Mouse (Mus musculus): ENCODE measurements at regions not wholly inside any gene's neighbourhood (a gene's known extent, or its start where the extent isn't known, plus 50 kb on each side); places are given as distances from the start of the nearest gene placed in this dataset.

DNA sequence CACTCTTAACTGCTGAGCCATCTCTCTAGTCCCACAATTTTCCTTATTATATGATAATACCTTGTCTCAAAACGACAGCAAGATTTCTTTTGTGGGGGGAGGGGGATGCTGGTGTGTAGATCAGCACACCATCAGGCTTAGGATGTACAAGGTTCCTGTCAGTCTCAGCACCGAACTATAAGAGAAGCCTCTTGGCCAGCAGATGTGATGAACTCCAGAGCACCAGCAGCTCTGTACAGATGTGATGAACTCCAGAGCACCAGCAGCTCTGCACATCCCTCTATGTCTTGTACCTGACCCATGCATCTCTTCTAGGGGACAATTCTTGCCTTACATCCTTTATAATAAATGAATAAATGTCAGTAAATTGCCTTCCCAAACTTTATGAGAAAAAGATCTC lies 1163.7 kb downstream of the 4930447A16Rik start:
- H3K9ac ChIP-seq (replicated peaks) = no peak overlapping the region
- no peak overlapping the region for H3K27ac ChIP-seq (replicated peaks)
- no peak overlapping the region for H3K4me2 ChIP-seq
- no peaks in the 10 kb centered on the region for H3K9me3 ChIP-seq (replicated peaks)
- ATAC-seq (ENCODE audit: low FRiP score) = no peak
- no peak overlapping the region for H3K4me3 ChIP-seq (replicated peaks)
- WGBS = 79% methylated on average over 2 of the region's 2 CpGs
- no peaks in the 10 kb centered on the region for H3K4me1 ChIP-seq
- H3K27me3 ChIP-seq (replicated peaks) = no peaks in the 10 kb centered on the region
- H3K36me3 ChIP-seq = no peaks in the 10 kb centered on the region

- no peak overlapping the region for H3K27ac ChIP-seq (replicated peaks)
- no peak for ATAC-seq (ENCODE audit: low FRiP score)
- no peak overlapping the region for H3K4me2 ChIP-seq
- H3K4me1 ChIP-seq = no peaks in the 10 kb centered on the region
- H3K9ac ChIP-seq (replicated peaks) = no peak overlapping the region
- WGBS = 93% methylated on average over 5 of the region's 5 CpGs
- no peaks in the 10 kb centered on the region for H3K27me3 ChIP-seq (replicated peaks)
- H3K4me3 ChIP-seq (replicated peaks) = no peak overlapping the region
- H3K9me3 ChIP-seq (replicated peaks) = no peaks in the 10 kb centered on the region
- H3K36me3 ChIP-seq = no peaks in the 10 kb centered on the region
Measured at GRCm38 (mm10) chr15:38589675-38590074, 1164.3 kb downstream of the 4930447A16Rik start.

DNA sequence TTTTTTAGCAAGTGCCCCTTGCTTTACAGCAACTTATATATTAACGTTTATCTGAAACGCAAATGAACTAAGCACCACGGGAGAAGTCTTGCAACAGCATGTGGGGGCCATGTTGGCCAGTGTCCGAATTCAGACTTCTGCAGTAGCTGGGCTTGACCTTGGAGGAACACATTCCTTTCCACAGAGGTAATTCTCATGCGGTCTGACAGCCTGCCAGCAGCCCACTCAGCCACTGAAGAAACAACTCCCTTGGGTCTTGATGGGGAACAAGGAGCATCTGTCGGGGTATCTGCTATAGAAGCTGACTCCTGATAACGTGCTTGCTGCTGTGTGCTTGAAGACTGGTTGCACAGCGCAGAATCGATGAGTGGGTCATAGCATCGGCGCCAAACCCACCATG lies 1168.7 kb downstream of the 4930447A16Rik start:
- H3K36me3 ChIP-seq = no peaks in the 10 kb centered on the region

DNA sequence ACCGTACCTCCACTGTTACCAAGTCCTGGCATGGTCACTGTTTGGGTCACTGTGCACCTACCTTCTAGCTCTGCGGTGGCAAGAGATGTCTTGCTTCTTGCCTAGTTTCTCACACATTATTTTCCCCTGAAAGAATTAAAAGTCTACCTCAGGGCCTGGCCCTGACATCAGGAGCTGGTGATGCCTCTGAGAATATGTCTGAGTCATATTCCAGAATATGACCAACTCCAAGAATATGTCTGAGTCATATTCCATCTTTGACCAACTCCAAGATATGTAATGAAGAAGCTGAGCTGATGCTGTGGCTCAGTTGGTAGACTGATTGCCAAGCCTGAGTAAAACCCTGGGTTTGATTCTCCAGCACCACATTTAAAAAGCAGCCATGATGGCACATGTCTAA lies 1169.4 kb downstream of the 4930447A16Rik start:
- Histone ChIP-seq H3K27ac (replicated peaks) (no peak overlapping the region), H3K4me3 (replicated peaks) (no peak overlapping the region), H3K36me3 (no peaks in the 10 kb centered on the region), H3K27me3 (replicated peaks) (no peaks in the 10 kb centered on the region), H3K9me3 (replicated peaks) (no peaks in the 10 kb centered on the region), H3K4me1 (no peaks in the 10 kb centered on the region), H3K9ac (replicated peaks) (no peak overlapping the region), H3K4me2 (no peak overlapping the region)
- 95% methylated on average over 2 of the region's 2 CpGs for WGBS
- ATAC-seq (ENCODE audit: low FRiP score) = no peak

More for the DNA sequence above, 1168.7 kb downstream of the 4930447A16Rik start:
- no peak for ATAC-seq (ENCODE audit: low FRiP score)
- no peaks in the 10 kb centered on the region for H3K27me3 ChIP-seq (replicated peaks)
- no peak overlapping the region for H3K4me2 ChIP-seq
- H3K4me3 ChIP-seq (replicated peaks) = no peak overlapping the region
- H3K27ac ChIP-seq (replicated peaks) = no peak overlapping the region
- no peak overlapping the region for H3K9ac ChIP-seq (replicated peaks)
- H3K4me1 ChIP-seq = no peaks in the 10 kb centered on the region
- H3K9me3 ChIP-seq (replicated peaks) = no peaks in the 10 kb centered on the region
- WGBS = 80% methylated on average over 11 of the region's 11 CpGs

GRCm38 (mm10) chr15:38595820-38596219 lies 1170.5 kb downstream of the 4930447A16Rik start:
- no peak overlapping the region for H3K4me3 ChIP-seq (replicated peaks)
- no peaks in the 10 kb centered on the region for H3K27me3 ChIP-seq (replicated peaks)
- no peaks in the 10 kb centered on the region for H3K4me1 ChIP-seq
- H3K4me2 ChIP-seq = no peak overlapping the region
- ATAC-seq (ENCODE audit: low FRiP score) = no peak
- 64% methylated on average over 4 of the region's 4 CpGs for WGBS
- no peaks in the 10 kb centered on the region for H3K36me3 ChIP-seq
- no peaks in the 10 kb centered on the region for H3K9me3 ChIP-seq (replicated peaks)
- H3K9ac ChIP-seq (replicated peaks) = no peak overlapping the region
- no peak overlapping the region for H3K27ac ChIP-seq (replicated peaks)

- no peak for ATAC-seq (ENCODE audit: low FRiP score)
- 97% methylated on average over 3 of the region's 3 CpGs for WGBS
Measured at GRCm38 (mm10) chr15:38597458-38597857, 1172.1 kb downstream of the 4930447A16Rik start.

DNA sequence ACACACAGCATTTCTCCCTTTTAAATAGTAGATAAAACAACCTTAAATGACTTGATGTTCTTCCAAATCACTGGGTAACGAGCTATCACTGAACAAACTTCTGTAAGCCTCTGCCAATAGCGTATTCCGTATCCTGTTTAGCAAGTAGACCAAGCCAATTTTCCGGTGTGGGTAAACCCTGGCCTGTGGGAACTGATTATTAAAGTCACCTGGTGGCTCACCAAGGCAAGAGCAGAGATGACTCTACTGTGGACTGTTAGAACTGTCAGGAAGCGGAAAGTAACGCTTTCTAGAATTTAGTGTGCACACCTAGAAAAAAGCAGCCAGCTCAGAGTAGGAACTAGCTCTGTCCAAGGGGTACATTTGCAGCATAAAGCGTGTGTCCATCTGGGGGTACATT lies 1176.1 kb downstream of the 4930447A16Rik start:
- H3K4me2 ChIP-seq = no peak overlapping the region
- 77% methylated on average over 7 of the region's 7 CpGs for WGBS
- no peaks in the 10 kb centered on the region for H3K9me3 ChIP-seq (replicated peaks)
- H3K4me1 ChIP-seq = no peaks in the 10 kb centered on the region
- H3K36me3 ChIP-seq = no peaks in the 10 kb centered on the region
- H3K27ac ChIP-seq (replicated peaks) = peak overlapping the region; percentile 38; the same call in 1 of the 2 replicates
- H3K4me3 ChIP-seq (replicated peaks) = no peak overlapping the region
- H3K27me3 ChIP-seq (replicated peaks) = no peaks in the 10 kb centered on the region
- ATAC-seq (ENCODE audit: low FRiP score) = no peak
- H3K9ac ChIP-seq (replicated peaks) = no peak overlapping the region

More at GRCm38 (mm10) chr15:38597458-38597857, 1172.1 kb downstream of the 4930447A16Rik start:
- Histone ChIP-seq H3K9me3 (replicated peaks) (no peaks in the 10 kb centered on the region), H3K4me2 (no peak overlapping the region), H3K36me3 (no peaks in the 10 kb centered on the region), H3K27ac (replicated peaks) (no peak overlapping the region), H3K4me1 (no peaks in the 10 kb centered on the region), H3K27me3 (replicated peaks) (no peaks in the 10 kb centered on the region), H3K9ac (replicated peaks) (no peak overlapping the region), H3K4me3 (replicated peaks) (no peak overlapping the region)

GRCm38 (mm10) chr15:38602187-38602870 lies 1177.0 kb downstream of the 4930447A16Rik start:
- no peaks in the 10 kb centered on the region for H3K4me1 ChIP-seq
- H3K9me3 ChIP-seq (replicated peaks) = no peaks in the 10 kb centered on the region
- no peak overlapping the region for H3K4me3 ChIP-seq (replicated peaks)
- 68% methylated on average over 12 of the region's 12 CpGs for WGBS
- H3K27me3 ChIP-seq (replicated peaks) = no peaks in the 10 kb centered on the region
- no peaks in the 10 kb centered on the region for H3K36me3 ChIP-seq
- no peak overlapping the region for H3K4me2 ChIP-seq
- H3K27ac ChIP-seq (replicated peaks) = peak overlapping the region; percentile 51
- 0 out of 2 replicates have a peak, but pooled peaks have one; percentile 53 for ATAC-seq (ENCODE audit: low FRiP score)
- no peak overlapping the region for H3K9ac ChIP-seq (replicated peaks)

DNA sequence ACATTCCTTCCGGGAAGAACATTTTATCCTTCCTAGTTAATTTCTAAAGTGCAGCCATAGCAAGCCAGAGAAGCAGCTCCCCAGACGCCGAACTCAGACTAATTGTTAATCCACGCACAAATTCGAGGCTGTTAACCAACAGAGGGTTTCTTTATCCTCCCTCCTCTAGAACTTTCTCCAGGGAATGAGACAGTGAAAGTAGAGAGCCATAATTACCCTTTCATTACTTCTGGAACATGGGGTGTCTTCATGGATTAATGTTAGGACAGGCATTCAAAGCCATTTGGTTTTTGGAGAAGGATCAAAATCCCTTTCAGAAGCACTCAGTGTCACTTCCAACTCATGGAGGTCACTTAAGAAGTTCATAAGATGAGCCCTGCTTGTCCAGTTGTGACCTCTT lies 1178.6 kb downstream of the 4930447A16Rik start:
- H3K27ac ChIP-seq (replicated peaks) = no peak overlapping the region
- no peak for ATAC-seq (ENCODE audit: low FRiP score)
- H3K9ac ChIP-seq (replicated peaks) = no peak overlapping the region
- no peaks in the 10 kb centered on the region for H3K9me3 ChIP-seq (replicated peaks)
- no peaks in the 10 kb centered on the region for H3K36me3 ChIP-seq
- H3K27me3 ChIP-seq (replicated peaks) = no peaks in the 10 kb centered on the region
- H3K4me1 ChIP-seq = peaks cover 5% of the 10 kb centered on the region; the same call in 1 of the 2 replicates
- WGBS = 59% methylated on average over 5 of the region's 5 CpGs
- no peak overlapping the region for H3K4me2 ChIP-seq
- no peak overlapping the region for H3K4me3 ChIP-seq (replicated peaks)

DNA sequence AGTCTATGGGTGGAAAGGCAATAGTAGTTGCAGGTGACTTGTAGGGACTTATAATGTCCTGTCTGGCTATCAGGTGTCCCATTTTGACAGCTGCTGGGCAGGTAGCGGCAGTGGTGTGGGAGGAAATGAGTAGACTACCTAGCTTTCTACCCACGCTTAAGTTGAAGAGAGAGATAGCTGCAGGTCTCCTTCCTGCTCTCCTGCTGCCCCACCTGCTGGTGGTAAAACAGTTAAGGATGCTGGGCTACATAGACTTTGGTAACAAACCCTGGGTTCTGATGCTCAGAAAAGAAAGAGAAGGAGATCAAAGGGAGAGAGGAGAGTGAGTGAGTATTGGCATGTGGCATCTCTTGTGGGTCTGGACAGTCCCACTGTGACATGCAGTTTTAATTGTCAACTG lies 1182.0 kb downstream of the 4930447A16Rik start:
- no peaks in the 10 kb centered on the region for H3K27me3 ChIP-seq (replicated peaks)
- H3K9me3 ChIP-seq (replicated peaks) = no peaks in the 10 kb centered on the region
- no peak overlapping the region for H3K27ac ChIP-seq (replicated peaks)
- WGBS = 84% methylated on average over 2 of the region's 2 CpGs
- H3K4me1 ChIP-seq = peaks cover 8% of the 10 kb centered on the region; the same call in 1 of the 2 replicates
- H3K4me2 ChIP-seq = no peak overlapping the region
- H3K9ac ChIP-seq (replicated peaks) = no peak overlapping the region
- H3K36me3 ChIP-seq = no peaks in the 10 kb centered on the region
- H3K4me3 ChIP-seq (replicated peaks) = no peak overlapping the region
- no peak for ATAC-seq (ENCODE audit: low FRiP score)

DNA sequence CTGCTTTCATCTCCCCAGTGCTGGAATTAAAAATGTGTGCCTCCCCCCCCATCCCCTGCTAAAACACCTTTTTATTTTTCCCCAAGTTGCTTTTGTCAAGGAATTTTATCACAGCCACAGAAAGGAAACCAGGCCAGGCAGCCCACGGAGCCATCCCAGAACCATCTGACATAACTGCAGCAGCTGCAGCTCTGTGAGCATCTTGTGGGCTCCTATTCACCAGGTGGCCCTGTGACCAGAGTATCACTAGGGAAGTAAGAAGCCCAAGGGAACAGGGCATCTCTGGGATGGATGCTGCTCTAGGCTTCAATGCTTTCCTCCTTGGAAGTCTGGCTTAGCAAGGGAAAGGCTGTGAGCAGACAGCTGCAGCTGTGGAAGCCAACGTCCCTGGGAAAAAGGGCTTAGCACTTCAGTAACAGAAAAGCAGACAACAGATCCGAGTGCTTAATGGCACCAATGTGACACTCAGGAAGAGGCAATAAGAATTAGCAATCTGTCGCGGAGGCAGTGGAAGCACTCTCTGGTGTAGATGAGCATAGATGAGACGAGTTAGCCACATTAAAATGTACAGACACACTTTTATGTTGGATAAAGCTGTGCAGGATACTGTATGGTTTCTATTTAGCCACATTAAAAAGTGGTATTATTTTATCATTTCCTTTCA lies 1183.0 kb downstream of the 4930447A16Rik start:
- H3K36me3 ChIP-seq = no peaks in the 10 kb centered on the region
- peak overlapping the region; percentile 1; the same call in 1 of the 2 replicates for H3K4me2 ChIP-seq
- no peaks in the 10 kb centered on the region for H3K27me3 ChIP-seq (replicated peaks)
- no peak overlapping the region for H3K4me3 ChIP-seq (replicated peaks)
- no peaks in the 10 kb centered on the region for H3K9me3 ChIP-seq (replicated peaks)
- peak; percentile 85 for ATAC-seq (ENCODE audit: low FRiP score)
- H3K9ac ChIP-seq (replicated peaks) = no peak overlapping the region
- peaks cover 8% of the 10 kb centered on the region; the same call in 1 of the 2 replicates for H3K4me1 ChIP-seq
- peak overlapping the region; percentile 58 for H3K27ac ChIP-seq (replicated peaks)
- 50% methylated on average over 6 of the region's 6 CpGs for WGBS

GRCm38 (mm10) chr15:38609522-38609921 lies 1184.2 kb downstream of the 4930447A16Rik start:
- Histone ChIP-seq H3K27ac (replicated peaks) (no peak overlapping the region), H3K4me3 (replicated peaks) (no peak overlapping the region), H3K4me2 (no peak overlapping the region), H3K9me3 (replicated peaks) (no peaks in the 10 kb centered on the region), H3K4me1 (peaks cover 8% of the 10 kb centered on the region; the same call in 1 of the 2 replicates), H3K36me3 (no peaks in the 10 kb centered on the region), H3K27me3 (replicated peaks) (no peaks in the 10 kb centered on the region), H3K9ac (replicated peaks) (no peak overlapping the region)
- no peak for ATAC-seq (ENCODE audit: low FRiP score)
- WGBS = 93% methylated on average over 4 of the region's 4 CpGs
